Mouse (Mus musculus) adrenal gland, adult 18-20 months (tissue): Measurements from ENCODE around the gene Usp9y. TPM values are rescaled to one million over a fixed set of nuclear protein-coding genes. Genes with fewer than 3 reads are reported as not detected.

Source experiments
- DNase-seq, 2 experiments: peaks; one replicate each; pipeline ENCODE4 v3.0.0; 2021 to 2022; ENCODE audit warnings: low spot score in 2 of 2
- long read RNA-seq, 2 experiments: library from polyadenylated mRNA; stranded (forward); transcript quantifications; one replicate each; pipeline ENCODE4 v2.0.0; 2021
- total RNA-seq, 2 experiments: library from RNA; stranded (reverse); gene quantifications; 1 replicate in 1 of 2; 2 replicates in 1 of 2; pipeline ENCODE4 v1.2.3; 2021

The Usp9y gene
- not detected for total RNA-seq
- long read RNA-seq, experiment 1 = 0 reads
- long read RNA-seq, experiment 2 = 0 reads

DNA sequence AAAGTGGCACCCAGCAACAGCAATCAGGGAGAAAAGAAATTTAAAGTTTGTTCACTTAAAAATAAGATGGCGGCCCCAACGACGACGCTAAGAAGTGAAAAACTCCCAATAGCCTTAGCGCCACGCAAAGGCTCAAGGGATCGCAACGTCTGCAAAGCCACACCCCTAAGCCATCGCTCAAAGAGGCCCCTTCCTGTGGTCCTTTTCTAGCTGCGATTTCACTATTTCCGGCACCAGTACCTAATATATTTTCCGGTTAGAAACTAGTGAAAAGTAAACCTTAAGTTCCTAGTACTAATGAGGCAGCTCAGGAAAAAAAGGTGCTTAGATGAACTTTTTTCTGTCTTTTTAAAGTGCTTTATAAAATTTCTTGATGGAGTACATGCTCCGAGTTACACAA is at the start of gene Usp9y:
Gene Usp9y, minus strand, starts transcription at position 101 of the 400 bp plus-strand sequence.
- DNase-seq = no peak

DNA sequence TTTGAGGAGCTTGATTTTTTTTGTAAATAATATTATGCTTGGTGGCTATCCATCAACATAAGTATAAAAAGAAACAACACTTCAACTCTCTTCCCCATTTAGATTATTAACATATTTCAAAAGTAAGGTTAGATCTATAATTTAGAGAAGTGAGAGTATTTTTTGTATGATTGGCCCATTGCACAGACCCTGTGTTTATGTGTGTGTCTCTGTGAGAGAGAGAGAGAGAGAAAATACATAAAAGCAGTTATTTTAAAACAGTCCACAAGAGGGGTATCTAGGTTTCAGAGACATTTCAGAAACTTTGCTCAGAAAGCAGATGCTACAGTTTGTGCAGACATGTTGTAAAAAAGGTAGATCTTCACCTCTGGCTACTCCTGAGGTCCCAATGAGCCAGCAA is 165.9 kb downstream of the Usp9y start:
- DNase-seq = no peak

DNA sequence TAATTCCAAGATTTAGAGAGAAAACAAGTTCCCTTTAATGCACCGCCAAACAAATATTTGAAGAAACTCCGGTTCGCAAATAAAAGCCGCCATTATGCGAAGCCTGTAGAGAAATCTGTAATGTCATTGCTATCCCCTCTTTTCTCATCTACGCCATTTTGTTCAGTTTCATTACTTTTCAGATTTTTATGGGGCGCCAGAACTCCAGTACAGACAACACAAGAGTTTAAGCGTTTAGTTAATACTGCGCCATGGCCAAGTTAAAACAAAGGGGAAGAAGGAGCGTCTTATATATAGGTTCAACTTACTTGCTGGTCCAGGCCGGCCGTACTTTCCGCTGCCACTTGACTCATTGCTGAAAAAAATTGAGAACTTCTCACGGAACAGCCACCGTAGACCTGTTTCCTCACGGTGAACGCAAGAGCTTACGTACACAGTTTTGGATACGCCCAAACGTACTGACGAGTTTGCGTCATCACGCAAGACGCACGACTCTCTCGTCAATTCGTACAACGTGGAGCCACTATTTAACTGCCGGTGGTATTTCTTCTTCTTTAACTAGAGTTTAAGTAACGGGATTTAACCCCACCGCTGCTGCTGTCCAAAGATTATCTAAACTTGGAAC is 173.3 kb downstream of the Usp9y start, which contains the start of gene Ddx3y:
Gene Ddx3y, minus strand, starts transcription at position 459 of the 625 bp plus-strand sequence.
- peak in 1 of 2 experiments; percentile 55 for DNase-seq

- peak in 1 of 2 experiments; percentile 18 for DNase-seq
These were observed 173.8 kb downstream of the Usp9y start for GRCm38 (mm10) chrY:1285735-1286134.

Other genes starting within 250 kb of the Usp9y start
- gene Uty, start 214.0 kb downstream of the Usp9y start, total RNA-seq = 10 to 100 TPM in 1 of 2 experiments, not detected in 1; 30.4 TPM
- 100 to 1,000 TPM in 1 of 2 experiments, not detected in 1; 109 TPM for gene Ddx3y, start 173.2 kb downstream of the Usp9y start, total RNA-seq